Mouse (Mus musculus) stomach, embryonic 14.5 days (tissue): Measurements from ENCODE around the gene AI597479. TPM values are rescaled to one million over a fixed set of nuclear protein-coding genes. Genes with fewer than 3 reads are reported as not detected.

Source experiments
- ATAC-seq: fragments of 200-750 bp; cut with Nextera tagmentation; 2 replicates; pipeline ENCODE4 v1.8.0; 2017; ENCODE audit warnings: low read depth, moderate TSS enrichment; ENCODE audit not compliant: insufficient number of reproducible peaks, insufficient read depth, low FRiP score
- H3K27ac ChIP-seq: fragments of 300-500 bp; sonication (generic); 2 replicates; pipeline ENCODE4 v1.5.1; 2014; ENCODE audit warnings: mild to moderate bottlenecking, low read length, moderate library complexity, mixed read lengths
- H3K27me3 ChIP-seq: fragments of 300-500 bp; sonication (generic); 2 replicates; pipeline ENCODE4 v1.6.1; 2014; ENCODE audit warnings: low read length, control low read depth, mixed read lengths; ENCODE audit not compliant: control insufficient read depth, insufficient read depth
- H3K36me3 ChIP-seq: fragments of 300-500 bp; sonication (generic); 2 replicates; pipeline ENCODE4 v1.6.1; 2014; ENCODE audit warnings: mild to moderate bottlenecking, control low read depth, low read length, moderate library complexity, mixed read lengths; ENCODE audit not compliant: control insufficient read depth, insufficient read depth
- H3K4me1 ChIP-seq: fragments of 300-500 bp; sonication (generic); 2 replicates; pipeline ENCODE4 v1.6.1; 2014; ENCODE audit warnings: low read length, control low read depth, mixed read lengths; ENCODE audit not compliant: control insufficient read depth, insufficient read depth
- H3K4me2 ChIP-seq: fragments of 300-500 bp; sonication (generic); replicated peaks from 2 replicates; pipeline ENCODE4 v1.6.1; 2014; ENCODE audit warnings: low read depth, low read length, control low read depth
- H3K4me3 ChIP-seq: fragments of 300-500 bp; sonication (generic); 2 replicates; pipeline ENCODE4 v1.5.1; 2014; ENCODE audit warnings: low read depth, low read length, control low read depth
- H3K9ac ChIP-seq: fragments of 300-500 bp; sonication (generic); replicated peaks from 2 replicates; pipeline ENCODE4 v1.6.1; 2014; ENCODE audit warnings: low read depth, mild to moderate bottlenecking, control low read depth, low read length, moderate library complexity, mixed read lengths
- H3K9me3 ChIP-seq: fragments of 300-500 bp; sonication (generic); 2 replicates; pipeline ENCODE4 v1.6.1; 2016; ENCODE audit warnings: low read depth, low read length, control low read depth; ENCODE audit not compliant: control insufficient read depth
- WGBS: fragments of 180-500 bp; shearing (Covaris S2); extraction: QIAGEN DNeasy Blood & Tissue Kit; methylation state at CpG from one replicate; pipeline ENCODE4 v1.1.7; 2014; 5-methylcytosine and 5-hydroxymethylcytosine counted together
- polyA plus RNA-seq: library from polyadenylated mRNA; unstranded; fragments of >200 nt; fragmentation: Nextera tagmentation; extraction: Ambion mirVana; gene quantifications from 2 replicates; pipeline ENCODE4 v1.2.1, GENCODE M21; 2014

Gene AI597479
- polyA plus RNA-seq, 1 experiment from 2014 or later: 28.5 TPM

DNA sequence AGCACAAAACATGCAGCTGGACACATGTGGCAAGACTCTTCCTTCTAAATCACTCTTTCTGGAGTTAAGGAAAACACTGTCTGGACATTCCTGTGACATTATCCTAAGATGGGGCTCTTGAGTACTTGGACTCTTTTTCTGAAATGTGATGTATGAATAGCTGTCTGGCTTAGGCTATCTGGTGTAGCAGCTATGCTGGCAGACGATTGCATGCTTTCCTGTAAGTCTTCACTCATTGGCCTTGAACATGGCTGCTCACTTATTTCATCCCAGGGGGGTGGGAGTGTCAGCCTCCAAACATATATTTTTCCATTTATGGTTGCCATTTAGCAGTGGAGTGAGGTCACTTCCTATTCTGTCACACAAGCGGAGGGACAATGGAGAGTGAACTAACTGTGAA, 56.0 kb downstream of the AI597479 start:
- Histone ChIP-seq H3K27ac (peak overlapping the region; percentile 40; the same call in 1 of the 2 replicates), H3K36me3 (peaks cover 10% of the 10 kb centered on the region; the same call in 1 of the 2 replicates), H3K27me3 (no peaks in the 10 kb centered on the region), H3K9me3 (no peaks in the 10 kb centered on the region), H3K4me3 (no peak overlapping the region), H3K4me1 (peaks cover 32% of the 10 kb centered on the region; the same call in 1 of the 2 replicates), H3K9ac (no peak overlapping the region), H3K4me2 (no peak overlapping the region)
- peak; percentile 7; the same call in 1 of the 2 replicates for ATAC-seq
- WGBS: 47% methylated on average over 2 of the region's 2 CpGs

- H3K9me3 ChIP-seq: no peaks in the 10 kb centered on the region
- H3K9ac ChIP-seq: no peak overlapping the region
- H3K4me3 ChIP-seq: no peak overlapping the region
- H3K4me1 ChIP-seq: peaks cover 39% of the 10 kb centered on the region; the same call in 1 of the 2 replicates
- 76% methylated on average over 2 of the region's 2 CpGs for WGBS
- ATAC-seq: no peak
- H3K36me3 ChIP-seq: no peaks in the 10 kb centered on the region
- no peaks in the 10 kb centered on the region for H3K27me3 ChIP-seq
- no peak overlapping the region for H3K27ac ChIP-seq
- H3K4me2 ChIP-seq: no peak overlapping the region
Measured at GRCm38 (mm10) chr1:43157907-43158306, 59.4 kb downstream of the AI597479 start.

DNA sequence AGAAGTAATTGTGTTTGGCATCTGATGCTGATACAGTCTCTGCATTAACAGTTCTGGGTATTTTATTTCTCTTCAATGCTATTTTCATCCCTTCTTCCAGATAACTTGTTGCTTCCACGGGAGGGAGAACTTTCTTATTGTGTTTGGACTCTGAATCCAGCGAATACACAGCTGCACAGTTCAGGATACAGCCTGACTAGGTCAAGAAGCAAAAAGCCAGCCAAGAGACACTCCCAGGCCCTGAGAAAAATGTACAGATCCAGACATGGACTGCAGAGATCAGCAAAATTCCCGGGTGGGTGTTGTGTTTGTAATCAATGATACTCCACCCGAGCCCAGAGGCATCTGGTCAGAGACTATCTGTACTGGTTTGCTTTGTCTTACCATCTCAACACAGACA, 60.9 kb downstream of the AI597479 start:
- peak overlapping the region; percentile 62; the same call in 1 of the 2 replicates for H3K27ac ChIP-seq
- H3K4me2 ChIP-seq: peak overlapping the region; percentile 22; the same call in 1 of the 2 replicates
- no peaks in the 10 kb centered on the region for H3K36me3 ChIP-seq
- H3K9ac ChIP-seq: no peak overlapping the region
- no peak overlapping the region for H3K4me3 ChIP-seq
- no peaks in the 10 kb centered on the region for H3K9me3 ChIP-seq
- WGBS: 28% methylated on average over 4 of the region's 4 CpGs
- no peak for ATAC-seq
- H3K4me1 ChIP-seq: peaks cover 30% of the 10 kb centered on the region; the same call in 1 of the 2 replicates
- no peaks in the 10 kb centered on the region for H3K27me3 ChIP-seq

DNA sequence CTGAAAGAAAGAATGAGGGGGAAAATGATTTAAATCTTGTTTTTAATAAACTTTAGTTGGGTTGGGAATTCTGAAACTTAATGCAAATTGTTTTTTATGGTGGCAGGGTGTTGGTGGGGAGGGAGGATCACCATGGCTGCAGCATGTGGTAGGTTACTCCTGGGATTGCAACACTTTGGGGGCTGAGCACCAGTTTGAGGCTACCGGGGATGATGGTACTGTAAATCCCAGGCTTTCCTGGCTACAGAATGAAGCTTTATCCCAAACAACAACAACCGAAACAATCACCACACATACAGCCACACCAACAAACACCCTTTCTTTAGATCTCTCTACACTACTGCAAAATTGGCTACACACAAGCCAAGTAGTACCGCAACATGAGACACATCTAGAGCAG, 63.9 kb downstream of the AI597479 start:
- WGBS: 87% methylated on average over 3 of the region's 3 CpGs
- H3K4me2 ChIP-seq: peak overlapping the region; percentile 74
- H3K9ac ChIP-seq: no peak overlapping the region
- H3K9me3 ChIP-seq: no peaks in the 10 kb centered on the region
- H3K27ac ChIP-seq: no peak overlapping the region
- H3K4me1 ChIP-seq: peaks cover 16% of the 10 kb centered on the region; the same call in 1 of the 2 replicates
- no peak for ATAC-seq
- no peaks in the 10 kb centered on the region for H3K27me3 ChIP-seq
- no peaks in the 10 kb centered on the region for H3K36me3 ChIP-seq
- H3K4me3 ChIP-seq: peak overlapping the region; percentile 67

GRCm38 (mm10) chr1:43163084-43163466, 64.6 kb downstream of the AI597479 start:
- no peaks in the 10 kb centered on the region for H3K36me3 ChIP-seq
- ATAC-seq: peak; percentile 30; the same call in 1 of the 2 replicates
- H3K27ac ChIP-seq: peak overlapping the region; percentile 57
- peak overlapping the region; percentile 74 for H3K4me2 ChIP-seq
- no peaks in the 10 kb centered on the region for H3K9me3 ChIP-seq
- no peaks in the 10 kb centered on the region for H3K27me3 ChIP-seq
- WGBS: 2% methylated on average over 6 of the region's 6 CpGs
- H3K4me1 ChIP-seq: peaks cover 17% of the 10 kb centered on the region; the same call in 1 of the 2 replicates
- H3K4me3 ChIP-seq: peak overlapping the region; percentile 67
- H3K9ac ChIP-seq: peak overlapping the region; percentile 63

DNA sequence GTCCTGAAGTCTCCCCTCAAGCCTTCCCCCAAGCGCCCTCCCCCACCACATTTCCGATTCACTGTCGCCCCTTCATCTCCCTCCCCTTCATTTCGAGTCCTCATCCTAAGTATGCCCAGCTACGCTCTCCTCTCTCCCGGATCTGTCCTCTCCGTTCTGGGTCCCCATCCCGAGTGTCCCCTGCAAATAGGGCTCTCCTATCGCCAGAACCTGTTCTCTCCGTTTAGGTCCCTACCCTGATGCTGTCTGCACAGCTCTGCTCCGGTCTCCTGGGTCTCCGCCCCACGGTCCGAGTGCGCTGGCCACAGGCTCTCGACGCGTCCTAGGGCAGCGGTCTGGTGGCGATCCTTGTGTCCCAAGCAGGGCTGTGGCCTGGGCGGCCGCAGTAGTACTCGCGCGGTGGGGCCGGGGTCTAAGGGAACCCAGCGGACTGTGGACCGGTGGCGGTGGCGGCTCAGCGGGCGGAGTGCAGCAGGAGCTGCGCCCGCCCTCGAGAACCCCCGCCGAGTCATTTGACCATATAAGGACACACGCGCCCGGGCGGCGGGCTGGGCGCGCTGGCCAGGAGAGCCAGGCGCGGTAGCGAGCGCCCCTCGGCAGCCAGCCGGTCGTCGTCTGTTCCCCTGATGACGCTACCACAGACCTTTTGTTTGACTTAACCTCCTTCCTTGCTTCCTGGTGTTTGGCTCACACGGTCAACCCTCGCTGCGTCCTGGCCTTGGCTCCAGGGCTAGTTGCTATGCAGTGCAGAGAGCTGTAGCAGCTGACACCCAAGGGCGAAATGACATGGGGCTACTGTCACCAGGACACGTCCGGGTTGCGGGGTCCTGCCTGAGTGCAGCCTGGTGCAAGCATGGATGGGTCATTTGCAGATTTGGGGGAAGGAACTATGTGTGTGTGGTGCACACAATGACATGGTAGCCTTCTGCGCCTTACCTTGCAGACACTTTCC, 65.2 kb downstream of the AI597479 start:
- Histone ChIP-seq H3K4me1 (peaks cover 18% of the 10 kb centered on the region; the same call in 1 of the 2 replicates), H3K4me2 (peak overlapping the region; percentile 74), H3K9me3 (no peaks in the 10 kb centered on the region), H3K27me3 (no peaks in the 10 kb centered on the region), H3K9ac (peak overlapping the region; percentile 63), H3K4me3 (peak overlapping the region; percentile 67), H3K36me3 (no peaks in the 10 kb centered on the region), H3K27ac (peak overlapping the region; percentile 57)
- ATAC-seq: peak; percentile 92
- WGBS: 5% methylated on average over 55 of the region's 61 CpGs

GRCm38 (mm10) chr1:43164582-43164981, 66.1 kb downstream of the AI597479 start:
- no peaks in the 10 kb centered on the region for H3K27me3 ChIP-seq
- H3K4me2 ChIP-seq: no peak overlapping the region
- no peaks in the 10 kb centered on the region for H3K36me3 ChIP-seq
- peaks cover 18% of the 10 kb centered on the region; the same call in 1 of the 2 replicates for H3K4me1 ChIP-seq
- no peaks in the 10 kb centered on the region for H3K9me3 ChIP-seq
- ATAC-seq: no peak
- no peak overlapping the region for H3K9ac ChIP-seq
- H3K4me3 ChIP-seq: no peak overlapping the region
- 95% methylated on average over 5 of the region's 5 CpGs for WGBS
- no peak overlapping the region for H3K27ac ChIP-seq
